Mouse (Mus musculus) NIH3T3 (cell line): ENCODE results near the gene Nmt1.
A peak's percentile ranks its signal among the peaks of the same experiment; 100 is the strongest.

ENCODE experiments used
- DNase-seq: peaks from one replicate; pipeline ENCODE4 v3.0.0-alpha.2; 2012; ENCODE audit warnings: low read depth

Gene Nmt1

GRCm38 (mm10) chr11:103111301-103111700 lies 83.3 kb downstream of the Nmt1 start:
- no peak for DNase-seq

- no peak for DNase-seq
Measured at GRCm38 (mm10) chr11:103111881-103112551, 84.0 kb downstream of the Nmt1 start.

- no peak for DNase-seq
Measured at GRCm38 (mm10) chr11:103112552-103112912, 84.5 kb downstream of the Nmt1 start.

DNA sequence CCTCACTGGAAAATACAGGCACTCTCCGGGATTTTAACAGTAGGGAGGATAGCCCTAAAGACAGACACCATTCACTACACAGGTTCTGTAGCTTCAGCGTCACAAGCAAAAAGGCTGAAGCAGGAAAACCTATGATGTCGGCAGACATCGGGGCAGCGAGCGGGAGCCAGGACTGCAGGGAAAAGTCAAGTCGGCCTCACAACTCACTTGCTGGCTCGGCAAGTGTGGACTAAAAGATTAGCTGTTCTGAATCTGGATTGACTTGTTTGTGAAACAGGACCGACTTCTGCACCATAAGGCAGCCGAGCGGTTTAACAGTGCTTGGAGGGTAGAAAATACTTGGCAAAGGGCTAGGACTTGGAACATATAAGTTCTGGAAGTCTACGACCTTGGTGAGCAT lies 85.0 kb downstream of the Nmt1 start:
- DNase-seq: no peak

DNA sequence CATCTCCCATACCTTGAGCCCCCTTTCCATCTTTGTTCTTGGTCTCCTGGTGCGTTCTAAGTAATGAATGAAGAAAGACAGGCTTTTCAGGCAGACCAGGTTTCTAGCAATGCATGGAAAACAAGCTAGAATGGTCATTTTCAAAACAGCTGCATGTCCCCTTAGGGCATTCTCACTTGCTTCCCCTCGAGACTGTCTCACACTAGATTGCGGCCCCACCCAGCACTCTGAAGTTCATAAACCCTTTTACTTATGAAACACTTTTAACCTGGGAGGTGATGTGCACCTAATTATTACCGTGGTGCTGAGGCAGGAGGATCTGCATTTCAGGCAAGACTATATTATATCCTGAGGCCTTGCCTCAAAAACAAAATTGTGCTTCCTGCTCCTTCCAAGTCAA lies 85.8 kb downstream of the Nmt1 start:
- DNase-seq: no peak

DNA sequence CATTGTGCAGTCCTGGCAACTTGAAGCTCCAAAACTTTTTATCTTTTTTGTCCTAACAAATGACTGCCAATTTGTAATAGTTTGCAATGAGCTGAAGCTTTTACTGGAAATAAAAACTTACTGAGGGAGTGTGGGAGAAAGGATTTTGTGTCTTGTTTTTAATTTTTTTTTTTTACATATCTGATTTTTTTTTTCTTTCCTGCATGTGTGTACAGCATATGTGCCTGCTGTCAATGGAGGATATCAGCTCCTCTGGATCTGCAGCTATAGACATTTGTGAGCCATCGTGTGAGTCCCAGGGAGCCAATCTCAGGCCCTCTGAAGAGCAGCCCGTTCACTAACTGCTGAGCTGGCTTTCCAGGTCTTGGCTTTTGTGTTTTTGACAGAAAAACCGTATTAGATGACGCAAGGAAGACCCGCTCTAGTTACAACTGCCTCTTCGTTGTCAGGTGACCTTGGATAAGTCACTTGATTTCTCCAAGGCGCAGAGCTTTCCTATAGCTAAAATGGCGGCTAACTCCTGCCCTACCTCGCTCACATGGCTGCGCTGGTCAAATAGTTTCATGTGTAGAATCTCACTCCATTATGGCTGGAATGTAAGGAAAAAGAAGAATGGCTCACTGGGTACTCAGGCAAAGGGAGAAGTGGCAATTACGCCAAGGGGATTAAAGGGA lies 86.4 kb downstream of the Nmt1 start:
- peak; percentile 46 for DNase-seq

DNA sequence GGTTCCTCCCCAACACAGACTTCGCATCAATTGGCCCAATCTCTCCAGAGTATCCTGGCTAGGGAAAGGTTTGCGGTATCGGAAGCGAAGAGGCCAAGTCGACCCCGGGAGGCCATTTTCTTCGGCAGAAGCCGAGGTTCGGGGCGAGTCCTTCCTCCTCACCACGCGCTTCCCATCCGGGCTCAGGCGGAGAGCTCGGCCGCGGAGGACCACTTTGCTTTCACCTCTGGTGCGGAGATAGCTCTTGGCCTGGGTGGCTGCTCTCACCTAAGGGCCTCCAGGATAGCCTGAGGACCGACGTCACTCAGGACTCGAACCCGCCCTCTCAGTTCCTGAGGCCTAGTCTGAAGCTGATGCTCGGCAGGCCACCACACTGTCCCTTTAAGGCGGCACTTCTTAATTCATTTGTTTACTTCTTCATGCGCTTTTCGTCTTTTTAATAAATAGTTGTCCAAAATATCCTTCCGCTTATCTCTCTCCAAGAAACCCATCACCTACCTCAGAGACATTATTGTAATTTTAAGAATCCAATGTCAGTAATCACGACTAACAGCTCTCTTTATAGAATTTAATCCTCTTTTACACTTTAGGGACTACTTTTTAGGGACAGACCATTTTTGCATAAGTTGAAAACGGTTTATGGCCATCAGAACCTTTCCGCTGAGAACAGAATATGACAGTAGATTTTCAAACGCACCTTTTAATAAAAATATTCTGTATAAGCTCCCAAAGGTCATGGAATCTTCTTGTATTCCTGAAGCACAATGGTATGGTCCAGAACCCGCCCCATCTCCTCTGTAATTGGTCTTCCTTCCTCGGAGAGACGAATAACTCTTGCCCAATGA lies 87.4 kb downstream of the Nmt1 start:
- DNase-seq: peak; percentile 89

DNA sequence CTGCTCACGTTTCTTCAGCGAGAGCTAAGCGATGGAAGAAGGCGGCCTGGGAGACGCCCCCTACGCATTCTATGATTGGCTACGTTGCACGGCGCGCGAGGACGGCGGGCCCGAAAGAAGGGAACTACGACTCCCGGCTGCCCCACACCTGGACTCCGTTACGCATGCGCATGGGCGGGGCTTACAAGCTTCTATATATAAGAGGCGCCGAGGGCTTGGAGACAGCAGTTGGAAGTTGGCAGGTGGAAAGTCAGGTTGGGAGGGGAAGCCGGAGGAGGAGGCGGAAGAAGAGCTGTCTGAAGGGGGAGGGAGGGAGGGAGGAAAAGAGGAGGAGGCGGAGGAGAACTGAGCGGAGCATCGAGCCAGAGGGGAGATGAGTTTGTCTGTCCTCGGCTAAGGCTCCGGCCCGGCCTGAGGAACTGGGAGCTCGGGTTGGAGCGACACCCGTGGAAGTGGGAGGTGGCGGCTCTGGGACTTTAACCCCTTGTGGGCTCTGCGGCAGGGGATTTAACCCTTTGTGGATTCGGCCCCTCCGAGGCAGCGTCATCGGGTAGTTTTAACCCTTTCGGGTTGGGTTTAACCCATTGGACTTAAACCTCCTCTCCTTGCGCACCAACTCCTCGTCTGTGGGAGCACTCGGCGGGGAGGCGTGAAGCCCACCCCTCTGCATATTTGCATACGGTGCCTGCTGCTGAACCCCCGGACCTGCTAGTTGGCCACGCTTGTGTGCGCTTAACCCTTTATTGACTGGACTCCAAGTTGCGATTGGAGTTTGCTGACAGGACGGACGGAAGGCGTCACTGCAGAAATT lies 88.2 kb downstream of the Nmt1 start, which contains the start of gene Hexim1:
Gene Hexim1, plus strand, starts transcription at position 224 of the 811 bp plus-strand sequence.
- DNase-seq: peak; percentile 100

DNA sequence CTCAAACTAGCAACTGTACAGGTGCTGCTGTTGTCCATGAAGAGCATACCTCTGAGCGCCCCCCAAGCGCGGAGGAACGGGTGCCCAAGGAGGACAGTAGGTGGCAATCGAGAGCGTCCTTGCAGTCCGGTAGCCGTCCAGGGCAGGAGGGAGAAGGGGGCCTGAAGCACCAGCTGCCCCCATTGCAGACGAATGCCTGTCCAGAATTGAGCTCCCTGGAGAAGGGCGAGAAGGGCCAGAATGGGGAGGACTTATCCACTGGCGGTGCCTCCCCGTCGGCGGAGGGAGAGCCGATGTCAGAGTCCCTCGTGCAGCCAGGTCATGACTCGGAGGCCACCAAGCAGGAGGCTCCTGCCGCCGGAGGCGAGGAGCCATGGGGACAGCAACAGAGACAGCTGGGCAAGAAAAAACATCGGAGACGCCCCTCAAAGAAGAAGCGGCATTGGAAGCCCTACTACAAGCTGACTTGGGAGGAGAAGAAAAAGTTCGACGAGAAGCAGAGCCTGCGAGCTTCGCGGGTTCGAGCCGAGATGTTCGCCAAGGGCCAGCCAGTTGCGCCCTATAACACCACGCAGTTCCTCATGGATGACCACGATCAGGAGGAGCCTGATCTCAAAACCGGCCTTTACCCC lies 89.1 kb downstream of the Nmt1 start:
- DNase-seq: peak; percentile 87

- peak; percentile 62 for DNase-seq
Measured at GRCm38 (mm10) chr11:103117591-103118009, 89.6 kb downstream of the Nmt1 start.
